Mouse (Mus musculus) forebrain, postnatal 0 days (tissue): ENCODE results near the gene Prorsd1. TPM values are rescaled to one million over a fixed set of nuclear protein-coding genes. Genes with fewer than 3 reads are reported as not detected.

ENCODE experiments used
- ATAC-seq: fragments of 200-750 bp; cut with Nextera tagmentation; 2 replicates; pipeline ENCODE4 v1.8.0; 2017; ENCODE audit warnings: mild to moderate bottlenecking, moderate library complexity
- DNase-seq: peaks from one replicate; pipeline ENCODE4 v3.0.0-alpha.2; 2015
- H3K27ac ChIP-seq: fragments of 300-500 bp; sonication (generic); 2 replicates; pipeline ENCODE4 v1.5.1; 2014; ENCODE audit warnings: low read depth, mild to moderate bottlenecking, antibody characterized with exemption, low read length, moderate library complexity, mixed read lengths
- H3K27me3 ChIP-seq: fragments of 300-500 bp; sonication (generic); 2 replicates; pipeline ENCODE4 v1.6.1; 2014; ENCODE audit warnings: mild to moderate bottlenecking, low read length, mixed read lengths; ENCODE audit not compliant: insufficient read depth
- H3K36me3 ChIP-seq: fragments of 300-500 bp; sonication (generic); 2 replicates; pipeline ENCODE4 v1.6.1; 2014; ENCODE audit warnings: mild to moderate bottlenecking, moderate library complexity; ENCODE audit not compliant: insufficient read depth
- H3K4me1 ChIP-seq: fragments of 300-500 bp; sonication (generic); 2 replicates; pipeline ENCODE4 v1.6.1; 2014; ENCODE audit warnings: antibody characterized with exemption; ENCODE audit not compliant: insufficient read depth
- H3K4me2 ChIP-seq: fragments of 300-500 bp; sonication (generic); 2 replicates; pipeline ENCODE4 v1.6.1; 2014; ENCODE audit warnings: low read depth, mild to moderate bottlenecking, moderate library complexity
- H3K4me3 ChIP-seq: fragments of 300-500 bp; sonication (generic); 2 replicates; pipeline ENCODE4 v1.5.1; 2014; ENCODE audit warnings: low read depth, low read length, mixed read lengths
- H3K9ac ChIP-seq: fragments of 300-500 bp; sonication (generic); 2 replicates; pipeline ENCODE4 v1.6.1; 2014; ENCODE audit warnings: mild to moderate bottlenecking
- H3K9me3 ChIP-seq: fragments of 300-500 bp; sonication (generic); 2 replicates; pipeline ENCODE4 v1.6.1; 2016; ENCODE audit warnings: low read length
- CTCF ChIP-seq: sonication (generic); IDR thresholded peaks from 2 replicates; pipeline ENCODE4 v1.5.1; 2016; ENCODE audit warnings: antibody characterized with exemption, control low read depth, low read depth
- WGBS: fragments of 180-500 bp; shearing (Covaris S2); extraction: QIAGEN DNeasy Blood & Tissue Kit; methylation state at CpG from one replicate; pipeline ENCODE4 v1.1.7; 2014; 5-methylcytosine and 5-hydroxymethylcytosine counted together
- polyA plus RNA-seq: library from polyadenylated mRNA; unstranded; fragments of >200 nt; fragmentation: Nextera tagmentation; extraction: Ambion mirVana; gene quantifications from 2 replicates; pipeline ENCODE4 v1.2.1, GENCODE M21; 2015
- total RNA-seq: library from RNA; depleted of rRNA; stranded (reverse); fragments of >200 nt; gene quantifications from 2 replicates; pipeline ENCODE4 v1.2.3, GENCODE M21; 2014; rRNA removed

The Prorsd1 gene
- total and polyA plus RNA-seq, 2 experiments from 2014 or later, result 4.5 to 5.9 TPM

DNA sequence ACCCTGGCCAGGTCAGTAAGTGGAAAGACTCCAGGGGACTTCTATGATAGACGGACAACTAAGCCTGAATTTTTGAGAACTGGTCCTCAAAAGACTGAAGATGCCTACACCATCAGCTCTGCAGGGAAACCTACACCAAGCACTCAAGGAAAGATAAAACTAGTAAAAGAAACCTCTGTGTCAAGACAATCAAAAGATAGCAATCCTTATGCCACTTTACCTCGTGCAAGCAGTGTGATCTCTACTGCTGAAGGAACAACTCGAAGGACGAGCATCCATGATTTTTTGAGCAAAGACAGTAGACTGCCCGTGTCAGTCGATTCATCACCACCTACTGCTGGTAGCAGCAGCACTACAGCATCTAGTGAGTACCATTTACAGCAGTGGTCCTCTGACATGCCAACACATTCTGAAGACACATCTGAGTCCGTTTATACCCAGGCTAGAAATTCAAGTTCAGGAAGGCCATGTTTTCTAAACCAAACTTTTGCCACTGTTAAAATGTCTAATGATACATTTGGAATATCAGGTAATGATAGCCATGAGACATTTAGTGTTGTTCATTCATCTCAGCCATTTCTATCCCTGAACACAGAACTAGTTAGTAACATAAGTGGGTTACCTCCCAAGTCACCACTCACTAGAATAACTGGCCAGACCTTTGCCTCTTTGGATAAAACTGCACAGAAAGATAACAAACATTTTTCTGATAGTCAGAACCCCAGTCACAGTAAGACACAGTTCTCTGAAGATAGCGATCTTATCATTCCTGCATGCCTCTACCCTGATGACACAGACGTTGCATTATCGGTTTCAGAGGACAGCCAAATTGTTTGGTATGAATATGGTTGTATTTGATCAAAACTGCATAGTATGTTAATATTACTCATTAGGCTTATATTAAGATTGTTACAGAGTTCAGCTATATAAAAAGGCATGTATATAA is 10.6 kb downstream of the Prorsd1 start:
- no peaks in the 10 kb centered on the region for H3K4me1 ChIP-seq
- H3K9ac ChIP-seq, result no peak overlapping the region
- 94% methylated on average over 10 of the region's 10 CpGs for WGBS
- no peak overlapping the region for H3K27ac ChIP-seq
- no peak overlapping the region for H3K4me2 ChIP-seq
- no peaks in the 10 kb centered on the region for H3K9me3 ChIP-seq
- no peak overlapping the region for H3K4me3 ChIP-seq
- H3K36me3 ChIP-seq, result peaks cover 40% of the 10 kb centered on the region
- no peak for TF ChIP-seq CTCF
- H3K27me3 ChIP-seq, result no peaks in the 10 kb centered on the region
- no peak for DNase-seq
- ATAC-seq, result no peak

DNA sequence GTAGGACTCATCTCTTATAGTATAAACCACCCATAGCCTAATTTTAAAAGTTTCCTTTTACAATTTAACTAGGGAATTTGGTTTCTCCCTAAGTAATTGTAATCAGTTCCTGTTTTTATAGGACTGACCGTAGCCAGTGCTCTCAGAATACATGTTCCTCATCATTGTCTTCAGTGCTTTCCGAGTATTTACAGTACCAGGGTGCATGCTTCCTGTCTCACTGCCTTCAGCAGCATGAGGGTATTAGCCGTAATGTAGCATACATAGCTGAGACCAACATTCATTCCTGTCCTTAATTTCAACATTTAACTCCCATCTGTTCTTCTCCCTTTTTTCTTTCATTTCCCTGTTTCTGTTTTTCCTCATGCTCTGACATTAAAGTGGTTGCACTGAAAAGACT is 17.9 kb downstream of the Prorsd1 start:
- H3K4me3 ChIP-seq, result no peak overlapping the region
- TF ChIP-seq CTCF, result no peak
- H3K4me2 ChIP-seq, result no peak overlapping the region
- H3K27me3 ChIP-seq, result no peaks in the 10 kb centered on the region
- DNase-seq, result no peak
- no peak overlapping the region for H3K9ac ChIP-seq
- 90% methylated on average over 3 of the region's 3 CpGs for WGBS
- H3K4me1 ChIP-seq, result no peaks in the 10 kb centered on the region
- no peak overlapping the region for H3K27ac ChIP-seq
- no peak for ATAC-seq
- H3K36me3 ChIP-seq, result peaks cover 24% of the 10 kb centered on the region
- H3K9me3 ChIP-seq, result no peaks in the 10 kb centered on the region

DNA sequence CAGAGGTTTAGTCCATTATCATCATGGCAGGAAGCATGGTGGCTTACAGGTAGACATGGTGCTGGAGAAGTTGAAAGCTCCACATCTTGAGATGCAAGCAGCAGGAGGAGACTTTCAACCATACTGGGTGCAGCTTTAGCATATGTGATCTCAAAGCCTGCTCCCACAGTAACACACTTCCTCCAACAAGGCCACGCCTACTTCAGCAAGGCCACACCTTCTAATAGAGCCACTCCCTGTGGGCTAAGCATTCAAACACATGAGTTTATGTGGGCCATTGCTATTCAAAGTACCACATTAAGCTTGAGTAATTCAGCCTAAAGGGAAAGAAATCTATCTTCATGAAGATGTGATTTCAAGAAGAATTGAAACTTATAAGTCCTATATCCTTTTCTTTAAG is 21.7 kb downstream of the Prorsd1 start:
- Histone ChIP-seq H3K27me3 (no peaks in the 10 kb centered on the region), H3K36me3 (peaks cover 20% of the 10 kb centered on the region), H3K9me3 (no peaks in the 10 kb centered on the region), H3K4me1 (no peaks in the 10 kb centered on the region), H3K4me2 (no peak overlapping the region), H3K27ac (no peak overlapping the region), H3K4me3 (no peak overlapping the region), H3K9ac (no peak overlapping the region)
- TF ChIP-seq CTCF, result no peak
- no peak for DNase-seq
- ATAC-seq, result no peak
- 93% methylated on average over 1 of the region's 1 CpGs for WGBS

DNA sequence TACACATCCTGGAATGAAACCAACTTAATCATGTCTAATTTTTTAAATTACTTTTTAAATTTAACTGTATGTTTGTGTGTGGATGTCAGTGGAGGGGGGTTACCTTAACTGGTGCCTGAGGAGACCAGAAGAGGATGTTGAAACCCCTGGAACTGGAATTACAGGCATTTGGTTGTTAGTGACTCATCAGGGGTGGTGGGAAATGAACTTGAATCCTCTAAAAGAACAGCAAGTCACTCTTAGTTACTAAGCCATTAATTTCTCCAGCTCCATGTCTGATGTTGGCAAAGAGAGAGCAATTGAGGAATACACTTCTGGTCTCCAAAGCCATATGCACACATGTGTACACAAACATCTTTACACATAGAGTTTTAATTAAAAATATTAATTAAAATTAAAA is 40.2 kb downstream of the Prorsd1 start:
- TF ChIP-seq CTCF, result no peak

More for the DNA sequence above, 40.2 kb downstream of the Prorsd1 start:
- no peaks in the 10 kb centered on the region for H3K4me1 ChIP-seq
- H3K27me3 ChIP-seq, result no peaks in the 10 kb centered on the region
- H3K9ac ChIP-seq, result no peak overlapping the region
- ATAC-seq, result no peak
- H3K36me3 ChIP-seq, result peaks cover 33% of the 10 kb centered on the region
- H3K4me3 ChIP-seq, result no peak overlapping the region
- DNase-seq, result no peak
- no peak overlapping the region for H3K4me2 ChIP-seq
- no peaks in the 10 kb centered on the region for H3K9me3 ChIP-seq
- no peak overlapping the region for H3K27ac ChIP-seq

Other genes with a start within 250 kb of the Prorsd1 start
- 105 and 135 TPM in 2 replicates for gene Ccdc88a, start 141.4 kb downstream of the Prorsd1 start, total RNA-seq
- 53.4 and 81.6 TPM in 2 replicates for gene Ccdc88a, start 141.4 kb downstream of the Prorsd1 start, polyA plus RNA-seq
- gene Mtif2, start 11.4 kb upstream of the Prorsd1 start, total RNA-seq, result 32.4 and 43.9 TPM in 2 replicates
- 23.0 and 35.5 TPM in 2 replicates for gene Mtif2, start 11.4 kb upstream of the Prorsd1 start, polyA plus RNA-seq
- not detected in 2 replicates for gene Clhc1, start 32.9 kb upstream of the Prorsd1 start, total RNA-seq
- gene Clhc1, start 32.9 kb upstream of the Prorsd1 start, polyA plus RNA-seq, result 0.16 TPM in 1 of 2 replicates, not detected in the other
- 847 and 1,128 TPM in 2 replicates for gene Rps27a, start 33.1 kb upstream of the Prorsd1 start, total RNA-seq
- 599 and 871 TPM in 2 replicates for gene Rps27a, start 33.1 kb upstream of the Prorsd1 start, polyA plus RNA-seq
- gene Rtn4, start 177.9 kb upstream of the Prorsd1 start, total RNA-seq, result 388 and 400 TPM in 2 replicates
- gene Rtn4, start 177.9 kb upstream of the Prorsd1 start, polyA plus RNA-seq, result 149 and 167 TPM in 2 replicates